Mouse (Mus musculus) heart, embryonic 14.5 days (tissue): ENCODE measurements around the gene Kremen2. TPM values are rescaled to one million over a fixed set of nuclear protein-coding genes. Genes with fewer than 3 reads are reported as not detected.

Experiments used
- ATAC-seq: fragments of 200-750 bp; cut with Nextera tagmentation; 2 replicates; pipeline ENCODE4 v1.8.0; 2017; ENCODE audit warnings: low read depth, moderate TSS enrichment; ENCODE audit not compliant: insufficient number of reproducible peaks, insufficient read depth, low FRiP score
- H3K27ac ChIP-seq, 2 experiments: fragments of 200-500 bp in 1 of 2; fragments of 300-500 bp in 1 of 2; sonication (generic) in 1 of 2; replicated peaks in 1 of 2; 2 replicates each; pipeline ENCODE4 v1.5.1; 2012 to 2014; ENCODE audit warnings: low read depth in 2 of 2, low read length in 2 of 2, control low read depth in 1 of 2, mild to moderate bottlenecking in 1 of 2, mixed read lengths in 1 of 2; ENCODE audit not compliant: control insufficient read depth in 1 of 2, insufficient read depth in 1 of 2
- H3K27me3 ChIP-seq: fragments of 300-500 bp; sonication (generic); 2 replicates; pipeline ENCODE4 v1.6.1; 2014; ENCODE audit warnings: mild to moderate bottlenecking, low read length, control low read depth; ENCODE audit not compliant: control insufficient read depth, insufficient read depth
- H3K36me3 ChIP-seq: fragments of 300-500 bp; sonication (generic); 2 replicates; pipeline ENCODE4 v1.6.1; 2014; ENCODE audit warnings: mild to moderate bottlenecking, control low read depth, low read length, mixed read lengths; ENCODE audit not compliant: control insufficient read depth, insufficient read depth
- H3K4me1 ChIP-seq, 2 experiments: fragments of 200-500 bp in 1 of 2; fragments of 300-500 bp in 1 of 2; sonication (generic) in 1 of 2; 2 replicates each; pipeline ENCODE4 v1.6.1; 2012 to 2014; ENCODE audit warnings: low read length in 2 of 2, control low read depth in 1 of 2, mixed read lengths in 1 of 2; ENCODE audit not compliant: control insufficient read depth in 2 of 2, insufficient read depth in 2 of 2
- H3K4me2 ChIP-seq: fragments of 300-500 bp; sonication (generic); 2 replicates; pipeline ENCODE4 v1.6.1; 2014; ENCODE audit warnings: mild to moderate bottlenecking, low read length
- H3K4me3 ChIP-seq, 2 experiments: fragments of 200-500 bp in 1 of 2; fragments of 300-500 bp in 1 of 2; sonication (generic) in 1 of 2; 2 replicates each; pipeline ENCODE4 v1.5.1; 2012 to 2014; ENCODE audit warnings: low read length in 2 of 2, mild to moderate bottlenecking in 2 of 2, control low read depth in 1 of 2, low read depth in 1 of 2, moderate library complexity in 1 of 2; ENCODE audit not compliant: control insufficient read depth in 1 of 2, insufficient read depth in 1 of 2
- H3K9ac ChIP-seq: fragments of 300-500 bp; sonication (generic); 2 replicates; pipeline ENCODE4 v1.6.1; 2014; ENCODE audit warnings: mild to moderate bottlenecking, low read length
- H3K9me3 ChIP-seq: fragments of 300-500 bp; sonication (generic); 2 replicates; pipeline ENCODE4 v1.6.1; 2016; ENCODE audit warnings: low read length, control low read depth; ENCODE audit not compliant: control insufficient read depth
- WGBS: fragments of 180-500 bp; shearing (Covaris S2); extraction: QIAGEN DNeasy Blood & Tissue Kit; methylation state at CpG from one replicate; pipeline ENCODE4 v1.1.7; 2014; 5-methylcytosine and 5-hydroxymethylcytosine counted together
- polyA plus RNA-seq: library from polyadenylated mRNA; unstranded; fragments of >200 nt; fragmentation: Nextera tagmentation; extraction: Ambion mirVana; gene quantifications from 2 replicates; pipeline ENCODE4 v1.2.1, GENCODE M21; 2014

Kremen2 gene
- polyA plus RNA-seq, 1 experiment from 2014 or later, result not detected

- H3K36me3 ChIP-seq, result 0 out of 2 replicates have a peak, but pooled peaks cover 1% of the 10 kb centered on the region
- no peak overlapping the region for H3K27ac ChIP-seq
- H3K27me3 ChIP-seq, result no peaks in the 10 kb centered on the region
- no peak overlapping the region for H3K4me2 ChIP-seq
- H3K4me1 ChIP-seq, result peaks cover 3 to 9% of the 10 kb centered on the region in 2 experiments; a peak in 3 of 4 replicates
- 29% methylated on average over 1 of the region's 1 CpGs for WGBS
- H3K9me3 ChIP-seq, result no peaks in the 10 kb centered on the region
- ATAC-seq, result no peak
- no peak overlapping the region for H3K9ac ChIP-seq
- H3K4me3 ChIP-seq, result no peak overlapping the region
Observed at GRCm38 (mm10) chr17:23730441-23730840, 15.2 kb downstream of the Kremen2 start.

GRCm38 (mm10) chr17:23726758-23727142 is 18.9 kb downstream of the Kremen2 start:
- H3K9me3 ChIP-seq, result no peaks in the 10 kb centered on the region

GRCm38 (mm10) chr17:23725999-23726757 is 19.5 kb downstream of the Kremen2 start, which contains the start of gene Pkmyt1:
Gene Pkmyt1 (plus strand): TSS chr17:23726336.
- peak; percentile 93 for ATAC-seq
- H3K4me2 ChIP-seq, result peak within 1 kb of the TSS; percentile 75
- WGBS, result 2% methylated on average over 72 of the region's 73 CpGs
- no peaks in the 10 kb centered on the region for H3K27me3 ChIP-seq
- peak within 1 kb of the TSS; percentile 88 to 100 for H3K4me3 ChIP-seq
- peak within 1 kb of the TSS; percentile 87 for H3K9ac ChIP-seq
- H3K4me1 ChIP-seq, result peaks cover 4 to 9% of the 10 kb centered on the region in 2 experiments; a peak in 3 of 4 replicates
- peak within 1 kb of the TSS; percentile 88 to 91 for H3K27ac ChIP-seq
- H3K9me3 ChIP-seq, result no peaks in the 10 kb centered on the region
- H3K36me3 ChIP-seq, result no peaks in the 10 kb centered on the region

More at GRCm38 (mm10) chr17:23726758-23727142, 18.9 kb downstream of the Kremen2 start:
- Histone ChIP-seq H3K4me2 (peak overlapping the region; percentile 75), H3K27ac (peak overlapping the region; percentile 84 to 88), H3K36me3 (no peaks in the 10 kb centered on the region), H3K9ac (peak overlapping the region; percentile 87), H3K4me3 (peak overlapping the region; percentile 88 to 100), H3K27me3 (no peaks in the 10 kb centered on the region), H3K4me1 (peaks cover 4 to 9% of the 10 kb centered on the region in 2 experiments; a peak in 3 of 4 replicates)
- under 1% methylated on average over 20 of the region's 20 CpGs for WGBS
- peak; percentile 88 for ATAC-seq

GRCm38 (mm10) chr17:23725477-23725876 is 20.2 kb downstream of the Kremen2 start:
- Histone ChIP-seq H3K36me3 (no peaks in the 10 kb centered on the region), H3K4me3 (peak overlapping the region; percentile 88 to 100; a peak in 3 of 4 replicates), H3K9me3 (no peaks in the 10 kb centered on the region), H3K9ac (peak overlapping the region; percentile 87), H3K27ac (no peak overlapping the region), H3K27me3 (no peaks in the 10 kb centered on the region), H3K4me1 (peaks cover 4 to 9% of the 10 kb centered on the region in 2 experiments; a peak in 3 of 4 replicates), H3K4me2 (peak overlapping the region; percentile 75)
- WGBS, result 61% methylated on average over 4 of the region's 4 CpGs
- no peak for ATAC-seq

GRCm38 (mm10) chr17:23722376-23723125 is 23.1 kb downstream of the Kremen2 start, which contains the start of gene 1520401A03Rik:
Gene 1520401A03Rik (minus strand): TSS chr17:23722783.
- ATAC-seq, result no peak
- H3K36me3 ChIP-seq, result no peaks in the 10 kb centered on the region
- H3K9ac ChIP-seq, result no peak within 1 kb of the TSS
- no peak within 1 kb of the TSS for H3K4me2 ChIP-seq
- no peak within 1 kb of the TSS for H3K4me3 ChIP-seq
- H3K9me3 ChIP-seq, result no peaks in the 10 kb centered on the region
- no peaks in the 10 kb centered on the region for H3K27me3 ChIP-seq
- 48% methylated on average over 7 of the region's 7 CpGs for WGBS
- H3K27ac ChIP-seq, result no peak within 1 kb of the TSS
- H3K4me1 ChIP-seq, result peaks cover 4 to 9% of the 10 kb centered on the region in 2 experiments; a peak in 3 of 4 replicates

- no peak overlapping the region for H3K9ac ChIP-seq
- ATAC-seq, result no peak
- no peak overlapping the region for H3K27ac ChIP-seq
- no peaks in the 10 kb centered on the region for H3K36me3 ChIP-seq
- peaks cover 3 to 4% of the 10 kb centered on the region in 2 experiments; a peak in 2 of 4 replicates for H3K4me1 ChIP-seq
- WGBS, result 85% methylated on average over 2 of the region's 2 CpGs
- H3K9me3 ChIP-seq, result no peaks in the 10 kb centered on the region
- no peak overlapping the region for H3K4me2 ChIP-seq
- H3K4me3 ChIP-seq, result no peak overlapping the region
- no peaks in the 10 kb centered on the region for H3K27me3 ChIP-seq
Observed at GRCm38 (mm10) chr17:23721886-23722285, 23.7 kb downstream of the Kremen2 start.

GRCm38 (mm10) chr17:23719455-23719854 is 26.2 kb downstream of the Kremen2 start:
- no peak overlapping the region for H3K27ac ChIP-seq
- H3K36me3 ChIP-seq, result no peaks in the 10 kb centered on the region

More at GRCm38 (mm10) chr17:23719455-23719854, 26.2 kb downstream of the Kremen2 start:
- Histone ChIP-seq H3K9ac (no peak overlapping the region), H3K4me2 (no peak overlapping the region), H3K4me1 (no peaks in the 10 kb centered on the region), H3K27me3 (no peaks in the 10 kb centered on the region), H3K9me3 (no peaks in the 10 kb centered on the region), H3K4me3 (no peak overlapping the region)
- no peak for ATAC-seq
- WGBS, result 43% methylated on average over 1 of the region's 1 CpGs
